Mouse (Mus musculus) gastrocnemius, adult 18-20 months (tissue): ENCODE data around the gene Gm9999. TPM values are rescaled to one million over a fixed set of nuclear protein-coding genes. Genes with fewer than 3 reads are reported as not detected.
A peak's percentile ranks its signal among the peaks of the same experiment; 100 is the strongest.

Source experiments
- DNase-seq: peaks from one replicate; pipeline ENCODE4 v3.0.0; 2021; ENCODE audit warnings: low spot score
- total RNA-seq, 2 experiments: library from RNA; stranded (reverse); gene quantifications; 2 replicates each; pipeline ENCODE4 v1.2.3; 2021

Gene Gm9999
- total RNA-seq, 2 experiments from 2014 or later: not detected

GRCm38 (mm10) chr7:46999983-47000643, 16.7 kb downstream of the Gm9999 start:
- no peak for DNase-seq

- DNase-seq: no peak
Observed at GRCm38 (mm10) chr7:47000644-47000983, 17.2 kb downstream of the Gm9999 start.

- no peak for DNase-seq
Observed at GRCm38 (mm10) chr7:47001125-47001899, 17.9 kb downstream of the Gm9999 start.

GRCm38 (mm10) chr7:47001900-47002275, 18.5 kb downstream of the Gm9999 start:
- DNase-seq: no peak

GRCm38 (mm10) chr7:47003411-47004115, 20.2 kb downstream of the Gm9999 start:
- no peak for DNase-seq

- no peak for DNase-seq
Observed at GRCm38 (mm10) chr7:47007109-47007780, 23.9 kb downstream of the Gm9999 start.

GRCm38 (mm10) chr7:47007818-47008167, 24.4 kb downstream of the Gm9999 start:
- DNase-seq: no peak

GRCm38 (mm10) chr7:47008168-47008993, 25.0 kb downstream of the Gm9999 start, which contains the start of gene Spty2d1:
Gene Spty2d1 (minus strand): TSS chr7:47008411.
- peak; percentile 99 for DNase-seq

- DNase-seq: no peak
Observed at GRCm38 (mm10) chr7:47013131-47013767, 29.9 kb downstream of the Gm9999 start.

- DNase-seq: peak; percentile 86
Observed at GRCm38 (mm10) chr7:47014564-47015389, 31.4 kb downstream of the Gm9999 start.

- peak; percentile 90 for DNase-seq
Observed at GRCm38 (mm10) chr7:47015390-47016065, 32.1 kb downstream of the Gm9999 start.

GRCm38 (mm10) chr7:47016602-47017001, 33.2 kb downstream of the Gm9999 start:
- no peak for DNase-seq

GRCm38 (mm10) chr7:47017146-47017545, 33.8 kb downstream of the Gm9999 start:
- no peak for DNase-seq

- no peak for DNase-seq
Observed at GRCm38 (mm10) chr7:47019641-47020040, 36.3 kb downstream of the Gm9999 start.

GRCm38 (mm10) chr7:47020956-47021355, 37.6 kb downstream of the Gm9999 start:
- no peak for DNase-seq

GRCm38 (mm10) chr7:47022482-47022881, 39.1 kb downstream of the Gm9999 start:
- DNase-seq: no peak

GRCm38 (mm10) chr7:47023530-47023929, 40.1 kb downstream of the Gm9999 start:
- peak; percentile 79 for DNase-seq

- DNase-seq: no peak
Observed at GRCm38 (mm10) chr7:47024454-47024853, 41.1 kb downstream of the Gm9999 start.

- DNase-seq: no peak
Observed at GRCm38 (mm10) chr7:47025429-47025828, 42.0 kb downstream of the Gm9999 start.
